Comparison of ENCODE assay signal across 26 mouse cellular contexts in the genomic region with DNA sequence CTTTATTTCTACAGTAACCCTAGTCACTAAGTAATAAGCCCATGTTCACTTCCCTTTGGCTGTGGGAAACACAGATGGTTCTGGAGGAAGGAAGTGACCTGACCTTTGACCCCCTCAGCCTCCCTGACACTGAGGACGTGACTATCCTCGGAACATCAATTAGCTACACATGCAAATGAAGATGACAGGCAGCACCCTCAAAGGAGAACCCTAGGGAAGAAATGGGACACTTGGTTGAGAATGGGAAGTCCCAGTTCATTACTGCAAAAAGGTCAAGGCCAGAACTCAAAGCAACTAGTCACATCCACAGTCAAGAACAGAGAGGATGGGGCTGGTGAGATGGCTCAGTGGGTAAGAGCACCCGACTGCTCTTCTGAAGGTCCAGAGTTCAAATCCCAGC. TPM values are rescaled to one million over a fixed set of nuclear protein-coding genes. Genes with fewer than 3 reads are reported as not detected.
A peak's percentile ranks its signal among the peaks of the same experiment; 100 is the strongest.
DNase-seq lines count a peak whose midpoint lies in the region; ATAC-seq lines count a peak whose summit lies in the region.
"Had no signal": no experiment of that assay in that cellular context is flagged by ENCODE, and none has a peak within 500 bp of the region (broad histone marks: within the 10 kb centered on the region; RNA-seq: fewer than 3 reads in every experiment).

No protein-coding gene starts in this region.

- no peaks in the 10 kb centered on the region for H3K27me3 ChIP-seq in hindbrain, embryonic 11.5 days (ENCODE audit: control insufficient read depth, insufficient read depth, low read length)
- H3K27me3 ChIP-seq: embryonic facial prominence, embryonic 15.5 days; limb, embryonic 15.5 days; midbrain, embryonic 13.5 days had no signal

- H3K4me2 ChIP-seq in hindbrain, embryonic 11.5 days (replicated peaks; ENCODE audit: low read depth, low read length): no peak overlapping the region
- H3K4me2 ChIP-seq: embryonic facial prominence, embryonic 15.5 days; limb, embryonic 15.5 days; midbrain, embryonic 13.5 days had no signal

- no peaks in the 10 kb centered on the region for H3K36me3 ChIP-seq in hindbrain, embryonic 11.5 days (ENCODE audit: control insufficient read depth, insufficient read depth, low read length)
- H3K36me3 ChIP-seq: embryonic facial prominence, embryonic 15.5 days; heart, embryonic 10.5 days; hindbrain, embryonic 10.5 days; limb, embryonic 15.5 days; midbrain, embryonic 13.5 days had no signal

- no peak overlapping the region for H3K9ac ChIP-seq in hindbrain, embryonic 11.5 days (ENCODE audit: low read depth, low read length)
- H3K9ac ChIP-seq: embryonic facial prominence, embryonic 15.5 days; limb, embryonic 15.5 days; midbrain, embryonic 13.5 days had no signal

- H3K9me3 ChIP-seq in hindbrain, embryonic 11.5 days (ENCODE audit: control insufficient read depth, low read length): no peaks in the 10 kb centered on the region
- H3K9me3 ChIP-seq: embryonic facial prominence, embryonic 15.5 days; heart, embryonic 10.5 days; hindbrain, embryonic 10.5 days; limb, embryonic 15.5 days; midbrain, embryonic 13.5 days had no signal

- no peaks in the 10 kb centered on the region for H3K4me1 ChIP-seq in hindbrain, embryonic 11.5 days (replicated peaks; ENCODE audit: control insufficient read depth, insufficient read depth, low read length)
- H3K4me1 ChIP-seq: heart, embryonic 10.5 days; hindbrain, embryonic 10.5 days; midbrain, embryonic 13.5 days had no signal

- H3K4me3 ChIP-seq in hindbrain, embryonic 11.5 days (ENCODE audit: low read depth, low read length): no peak overlapping the region
- H3K4me3 ChIP-seq: embryonic facial prominence, embryonic 15.5 days; heart, embryonic 10.5 days; hindbrain, embryonic 10.5 days; left cerebral cortex, adult 2 months; limb, embryonic 15.5 days; midbrain, embryonic 13.5 days had no signal

- peak; percentile 56 for ATAC-seq in granulocyte monocyte progenitor cell, adult 5-6 weeks (replicated peaks; ENCODE audit: poor library complexity, severe bottlenecking)
- no peak for ATAC-seq in hindbrain, embryonic 11.5 days (ENCODE audit: low FRiP score)
- ATAC-seq: forebrain, embryonic 14.5 days; hindbrain, postnatal 0 days; intestine, postnatal 0 days; midbrain, embryonic 13.5 days had no signal

- 39% methylated on average over 3 of the region's 3 CpGs for WGBS in hindbrain, embryonic 11.5 days

- DNase-seq in embryo, embryonic 10.5 days (ENCODE audit: low spot score): peak; percentile 28
- no peak for DNase-seq in embryo, embryonic 11 days
- peak; percentile 39 to 46 for DNase-seq in spleen, postnatal 36 days (ENCODE audit: low spot score in 2 of 2)
- DNase-seq in spleen, adult 18-20 months: no peak
- DNase-seq in hindbrain, embryonic 11.5 days (ENCODE audit: low spot score): no peak
- no peak for DNase-seq in thymus, postnatal 4 days
- no peak for DNase-seq in retina, embryonic 14.5 days (ENCODE audit: low spot score)
- DNase-seq: adrenal gland, postnatal 36 days; cerebellum, adult 11 months; cerebellum, postnatal 14 days; gastrocnemius, postnatal 10 days; lung, adult 18-20 months; lung, postnatal 10 days; right cerebral cortex, postnatal 14 days; thymus, postnatal 14 days had no signal

- H3K27ac ChIP-seq in hindbrain, embryonic 11.5 days (ENCODE audit: low read depth, low read length): no peak overlapping the region
- H3K27ac ChIP-seq: embryonic facial prominence, embryonic 15.5 days; heart, embryonic 10.5 days; hindbrain, embryonic 10.5 days; hindbrain, postnatal 0 days; kidney, postnatal 0 days; left cerebral cortex, adult 2 months; limb, embryonic 15.5 days; midbrain, embryonic 13.5 days had no signal

RNA-seq across cellular contexts. Expression of a gene that starts 29.4 kb away (rescaled TPM):
- total RNA-seq in granulocyte monocyte progenitor cell, adult 5-6 weeks (2014; fragmentation: Nextera tagmentation): 18.3 and 28.0 TPM in 2 replicates
- 11.7 and 13.9 TPM in 2 replicates for total RNA-seq in granulocyte monocyte progenitor cell, adult 5-6 weeks (2017)
- polyA plus RNA-seq in hindbrain, embryonic 11.5 days (2014; fragmentation: Nextera tagmentation; extraction: Ambion mirVana): 26.8 and 32.3 TPM in 2 replicates

RNA-seq across cellular contexts. Expression of a gene that starts 38.2 kb away (rescaled TPM):
- 79.4 and 82.9 TPM in 2 replicates for total RNA-seq in granulocyte monocyte progenitor cell, adult 5-6 weeks (2014; fragmentation: Nextera tagmentation)
- total RNA-seq in granulocyte monocyte progenitor cell, adult 5-6 weeks (2017): 149 and 152 TPM in 2 replicates
- polyA plus RNA-seq in hindbrain, embryonic 11.5 days (2014; fragmentation: Nextera tagmentation; extraction: Ambion mirVana): 224 and 230 TPM in 2 replicates

Comparison
In these comparisons a context has a peak if more than half of its experiments do, and no peak if none do; other contexts are left out.
1. DNase-seq: peak in embryo, embryonic 10.5 days (single experiment) and spleen, postnatal 36 days (2 of 2); none in embryo, embryonic 11 days (single experiment), spleen, adult 18-20 months (0 of 2), hindbrain, embryonic 11.5 days (single experiment), thymus, postnatal 4 days (single experiment) and retina, embryonic 14.5 days (single experiment).